18 mouse cellular contexts compared by ENCODE assay signal in genomic region chr11:7101674-7102073, GRCm38 (mm10). TPM values are rescaled to one million over a fixed set of nuclear protein-coding genes. Genes with fewer than 3 reads are reported as not detected.
DNase-seq lines count a peak whose midpoint lies in the region; ATAC-seq and TF ChIP-seq lines count a peak whose summit lies in the region.
"Had no signal": no experiment of that assay in that cellular context is flagged by ENCODE, and none has a peak within 500 bp of the region (broad histone marks: within the 10 kb centered on the region; RNA-seq: fewer than 3 reads in every experiment).

No protein-coding gene starts in this region.

- H3K4me3 ChIP-seq in kidney, embryonic 16.5 days (ENCODE audit: low read length), result no peak overlapping the region
- H3K4me3 ChIP-seq in hindbrain, embryonic 10.5 days, result no peak overlapping the region
- no peak overlapping the region for H3K4me3 ChIP-seq in midbrain, postnatal 0 days (ENCODE audit: low read depth, low read length)
- H3K4me3 ChIP-seq in heart, embryonic 12.5 days, result no peak overlapping the region
- H3K4me3 ChIP-seq: embryonic facial prominence, embryonic 10.5 days; heart, embryonic 13.5 days; limb, embryonic 15.5 days had no signal

- H3K27me3 ChIP-seq in kidney, embryonic 16.5 days (ENCODE audit: insufficient read depth, low read length), result no peaks in the 10 kb centered on the region
- H3K27me3 ChIP-seq in hindbrain, embryonic 10.5 days (ENCODE audit: insufficient read depth, poor library complexity, severe bottlenecking), result no peaks in the 10 kb centered on the region
- H3K27me3 ChIP-seq in midbrain, postnatal 0 days (ENCODE audit: insufficient read depth, low read length), result no peaks in the 10 kb centered on the region
- no peaks in the 10 kb centered on the region for H3K27me3 ChIP-seq in heart, embryonic 12.5 days (replicated peaks)
- H3K27me3 ChIP-seq: heart, embryonic 13.5 days; limb, embryonic 15.5 days had no signal

- no peak overlapping the region for H3K9ac ChIP-seq in kidney, embryonic 16.5 days (replicated peaks; ENCODE audit: low read length)
- no peak overlapping the region for H3K9ac ChIP-seq in midbrain, postnatal 0 days (replicated peaks; ENCODE audit: low read length, poor library complexity, severe bottlenecking)
- no peak overlapping the region for H3K9ac ChIP-seq in heart, embryonic 12.5 days
- H3K9ac ChIP-seq: heart, embryonic 13.5 days; limb, embryonic 15.5 days had no signal

- no peaks in the 10 kb centered on the region; the same call in 1 of the 2 replicates for H3K4me1 ChIP-seq in kidney, embryonic 16.5 days (ENCODE audit: insufficient read depth, low read length)
- H3K4me1 ChIP-seq in hindbrain, embryonic 10.5 days (replicated peaks), result peaks cover 35% of the 10 kb centered on the region
- no peaks in the 10 kb centered on the region for H3K4me1 ChIP-seq in midbrain, postnatal 0 days (ENCODE audit: insufficient read depth, low read length)
- 0 out of 2 replicates have a peak, but pooled peaks cover 6% of the 10 kb centered on the region for H3K4me1 ChIP-seq in heart, embryonic 12.5 days (replicated peaks)
- H3K4me1 ChIP-seq: heart, embryonic 13.5 days; limb, embryonic 15.5 days had no signal

- WGBS in kidney, embryonic 16.5 days, result 53% methylated on average over 6 of the region's 6 CpGs
- WGBS in hindbrain, embryonic 10.5 days, result 75% methylated on average over 6 of the region's 6 CpGs
- 69% methylated on average over 6 of the region's 6 CpGs for WGBS in midbrain, postnatal 0 days
- WGBS in heart, embryonic 12.5 days, result 86% methylated on average over 6 of the region's 6 CpGs

- no peaks in the 10 kb centered on the region for H3K9me3 ChIP-seq in kidney, embryonic 16.5 days (ENCODE audit: low read length)
- H3K9me3 ChIP-seq in hindbrain, embryonic 10.5 days, result no peaks in the 10 kb centered on the region
- H3K9me3 ChIP-seq in midbrain, postnatal 0 days (ENCODE audit: low read length), result no peaks in the 10 kb centered on the region
- no peaks in the 10 kb centered on the region for H3K9me3 ChIP-seq in heart, embryonic 12.5 days (replicated peaks)
- H3K9me3 ChIP-seq: embryonic facial prominence, embryonic 10.5 days; heart, embryonic 13.5 days; limb, embryonic 15.5 days had no signal

- no peak for TF ChIP-seq CTCF in midbrain, postnatal 0 days (IDR thresholded peaks at IDR 0.05)

- H3K4me2 ChIP-seq in kidney, embryonic 16.5 days (replicated peaks; ENCODE audit: low read depth, low read length), result no peak overlapping the region
- H3K4me2 ChIP-seq in midbrain, postnatal 0 days (ENCODE audit: low read depth, low read length, poor library complexity, severe bottlenecking), result no peak overlapping the region
- no peak overlapping the region for H3K4me2 ChIP-seq in heart, embryonic 12.5 days
- H3K4me2 ChIP-seq: heart, embryonic 13.5 days; limb, embryonic 15.5 days had no signal

- ATAC-seq in kidney, embryonic 16.5 days (ENCODE audit: low FRiP score, low TSS enrichment), result peak; percentile 82
- no peak for ATAC-seq in midbrain, postnatal 0 days (ENCODE audit: low FRiP score)
- no peak for ATAC-seq in heart, embryonic 12.5 days (ENCODE audit: insufficient number of reproducible peaks, low FRiP score)

- no peak for DNase-seq in kidney, postnatal 14 days
- DNase-seq in cerebellum, adult 8-10 months, result peak; percentile 46
- DNase-seq in hindbrain, embryonic 10.5 days (ENCODE audit: low spot score), result no peak
- DNase-seq in midbrain, postnatal 0 days (ENCODE audit: low spot score), result peak; percentile 62
- DNase-seq in lung, postnatal 10 days, result no peak
- DNase-seq in lung, postnatal 25 days (ENCODE audit: low spot score), result no peak
- DNase-seq: B cell, adult 2 months; gastrocnemius, postnatal 25 days; lung, adult 18-20 months; thymus, postnatal 14 days had no signal

- H3K27ac ChIP-seq in kidney, embryonic 16.5 days (ENCODE audit: low read length), result no peak overlapping the region
- peak overlapping the region; percentile 63 for H3K27ac ChIP-seq in hindbrain, embryonic 10.5 days
- 0 out of 2 replicates have a peak overlapping the region, but pooled peaks have one; percentile 18 for H3K27ac ChIP-seq in midbrain, postnatal 0 days (ENCODE audit: low read depth, low read length)
- H3K27ac ChIP-seq in heart, embryonic 12.5 days (ENCODE audit: poor library complexity, severe bottlenecking), result no peak overlapping the region
- H3K27ac ChIP-seq: embryonic facial prominence, embryonic 10.5 days; heart, embryonic 13.5 days; limb, embryonic 15.5 days; stomach, postnatal 0 days had no signal

- no peaks in the 10 kb centered on the region for H3K36me3 ChIP-seq in kidney, embryonic 16.5 days (ENCODE audit: insufficient read depth, low read length)
- H3K36me3 ChIP-seq in hindbrain, embryonic 10.5 days, result no peaks in the 10 kb centered on the region
- H3K36me3 ChIP-seq in midbrain, postnatal 0 days (ENCODE audit: insufficient read depth, low read length), result no peaks in the 10 kb centered on the region
- H3K36me3 ChIP-seq in heart, embryonic 12.5 days, result no peaks in the 10 kb centered on the region
- H3K36me3 ChIP-seq: embryonic facial prominence, embryonic 10.5 days; heart, embryonic 13.5 days; limb, embryonic 15.5 days had no signal

RNA-seq across cellular contexts. Expression of gene Adcy1, which starts 38.4 kb away (rescaled TPM):
- 1.6 and 1.9 TPM in 2 replicates for polyA plus RNA-seq in kidney, embryonic 16.5 days (2015; fragmentation: Nextera tagmentation; extraction: Ambion mirVana)
- 1.1 and 1.4 TPM in 2 replicates for polyA plus RNA-seq in hindbrain, embryonic 10.5 days (2016; fragmentation: Nextera tagmentation; extraction: Ambion mirVana)
- total RNA-seq in midbrain, postnatal 0 days (2014; rRNA removed), result 140 and 142 TPM in 2 replicates
- polyA plus RNA-seq in midbrain, postnatal 0 days (2015; fragmentation: Nextera tagmentation; extraction: Ambion mirVana), result 12.2 and 12.6 TPM in 2 replicates
- polyA plus RNA-seq in heart, embryonic 12.5 days (2016; fragmentation: Nextera tagmentation; extraction: Ambion mirVana), result 1.2 and 1.3 TPM in 2 replicates
- total RNA-seq: megakaryocyte progenitor cell, adult 5-6 weeks; neutrophil, adult 5-6 weeks had no signal

Comparison
In these comparisons a context has a peak if more than half of its experiments do, and no peak if none do; other contexts are left out.
1. H3K27ac ChIP-seq: peak in hindbrain, embryonic 10.5 days (single experiment) and midbrain, postnatal 0 days (single experiment); none in kidney, embryonic 16.5 days (single experiment) and heart, embryonic 12.5 days (single experiment).
2. DNase-seq: peak in cerebellum, adult 8-10 months (single experiment) and midbrain, postnatal 0 days (single experiment); none in kidney, postnatal 14 days (single experiment), hindbrain, embryonic 10.5 days (single experiment), lung, postnatal 10 days (single experiment) and lung, postnatal 25 days (single experiment).